Mouse (Mus musculus) cerebellum, adult 18-20 months (tissue): Measurements from ENCODE around the gene Gm20671.
"Not testable (repeated sequence)": the region's sequence is repeated elsewhere in the genome, so short reads cannot be mapped to it uniquely, and the experiment has no call there.

Source experiments
- DNase-seq, 2 experiments: peaks; one replicate each; pipeline ENCODE4 v3.0.0; 2021

Gene Gm20671

GRCm38 (mm10) chr5:32728300-32728699 is 98.6 kb downstream of the Gm20671 start:
- no peak for DNase-seq

DNA sequence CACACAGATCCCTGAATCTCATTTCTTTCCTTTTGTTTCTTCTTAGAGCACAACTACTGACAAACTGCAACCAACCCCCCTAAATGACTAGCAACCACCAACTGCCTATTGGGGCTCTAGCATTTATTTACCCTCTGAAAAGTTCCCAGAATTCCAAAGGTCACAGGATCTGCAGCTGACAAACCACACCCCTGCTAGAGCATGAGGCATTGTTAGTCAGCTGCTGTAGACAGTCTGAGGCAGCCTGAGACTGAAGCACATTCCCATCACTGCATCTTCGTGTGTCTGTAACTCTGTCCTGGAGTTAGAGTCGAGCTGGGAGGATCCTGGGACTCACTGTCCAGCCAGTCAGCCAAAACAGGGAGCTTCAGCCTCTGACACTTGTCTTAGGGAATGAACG is 101.5 kb downstream of the Gm20671 start:
- DNase-seq = not testable (repeated sequence)

DNA sequence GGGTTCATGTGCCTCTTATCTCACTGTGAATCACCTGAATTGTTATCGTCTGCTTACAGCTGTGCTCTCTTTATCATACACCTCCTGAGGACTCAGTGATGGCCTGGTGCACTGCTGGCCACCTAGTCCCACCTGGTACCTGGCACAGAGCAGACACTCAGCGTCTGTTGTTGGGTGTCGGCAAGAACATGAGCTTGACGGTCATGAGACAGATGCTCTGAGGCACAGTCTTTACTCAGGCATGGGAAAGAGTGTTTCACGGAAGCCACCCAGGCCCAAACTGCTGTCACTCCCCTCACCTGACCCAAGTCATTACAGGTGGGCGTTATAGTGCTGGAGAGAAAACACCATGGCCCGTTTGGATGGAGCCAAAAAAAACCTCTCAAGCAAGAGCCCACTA is 102.9 kb downstream of the Gm20671 start:
- no peak for DNase-seq

GRCm38 (mm10) chr5:32722711-32723110 is 104.2 kb downstream of the Gm20671 start:
- DNase-seq = not testable (repeated sequence)

DNA sequence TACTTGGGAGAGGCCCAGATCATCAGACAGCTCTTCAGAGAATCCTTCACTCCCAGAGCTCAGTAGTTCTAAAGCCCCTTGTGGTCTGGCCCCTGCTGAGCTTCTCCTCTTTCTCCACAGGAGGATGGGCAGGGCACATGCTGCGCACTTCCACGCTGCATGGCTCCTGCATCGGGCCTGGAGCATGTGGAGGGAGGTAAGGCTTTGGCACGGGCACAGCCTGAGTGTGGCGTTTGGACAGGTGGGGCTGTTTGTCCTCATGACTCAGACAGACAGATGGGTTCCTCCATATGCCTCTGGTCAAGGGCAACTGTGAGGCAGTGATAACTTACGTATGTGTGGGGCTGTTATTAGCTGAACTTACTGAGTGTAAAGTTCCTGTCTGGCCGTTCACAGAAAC is 104.6 kb downstream of the Gm20671 start:
- DNase-seq = no peak

GRCm38 (mm10) chr5:32721316-32721715 is 105.6 kb downstream of the Gm20671 start:
- no peak for DNase-seq

DNA sequence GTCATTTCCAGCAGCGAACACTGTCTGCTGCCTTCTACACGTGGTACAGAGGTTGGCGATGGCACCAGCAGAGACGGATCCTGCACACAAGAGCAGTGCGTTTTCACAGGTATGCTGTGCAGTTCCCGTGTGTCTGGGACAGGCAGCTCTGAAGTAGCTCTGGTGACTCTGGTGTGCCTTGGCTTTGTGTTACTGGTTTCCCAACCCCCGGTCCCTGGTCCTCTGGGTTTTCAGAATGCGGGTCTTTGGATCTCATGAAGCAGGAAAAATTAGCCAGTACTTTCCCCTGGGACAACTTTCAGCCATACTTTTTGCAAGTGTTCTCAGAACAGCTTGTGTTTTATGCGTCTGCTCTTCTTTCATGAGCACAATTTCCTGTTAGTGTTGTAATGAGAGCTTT is 106.5 kb downstream of the Gm20671 start:
- no peak for DNase-seq

DNA sequence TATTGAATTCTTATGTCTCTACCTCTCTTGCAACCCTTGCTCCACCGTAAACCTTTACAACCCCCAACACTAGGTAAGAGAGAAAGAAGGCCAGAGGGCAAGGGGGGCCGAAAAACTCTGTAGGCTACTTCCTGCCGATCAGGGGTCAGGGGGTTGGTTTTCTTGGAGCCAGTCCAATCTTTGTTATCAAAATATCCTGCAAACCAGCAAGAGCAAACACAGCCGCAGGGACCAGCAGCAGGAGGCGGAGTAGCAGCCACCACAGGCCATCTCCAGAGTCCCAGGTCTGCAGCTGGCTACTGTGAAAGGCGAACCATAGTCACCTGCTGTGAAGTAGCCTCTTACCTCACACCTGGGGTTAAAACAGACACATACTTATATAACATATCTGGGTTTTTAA is 108.0 kb downstream of the Gm20671 start:
- DNase-seq = no peak

DNA sequence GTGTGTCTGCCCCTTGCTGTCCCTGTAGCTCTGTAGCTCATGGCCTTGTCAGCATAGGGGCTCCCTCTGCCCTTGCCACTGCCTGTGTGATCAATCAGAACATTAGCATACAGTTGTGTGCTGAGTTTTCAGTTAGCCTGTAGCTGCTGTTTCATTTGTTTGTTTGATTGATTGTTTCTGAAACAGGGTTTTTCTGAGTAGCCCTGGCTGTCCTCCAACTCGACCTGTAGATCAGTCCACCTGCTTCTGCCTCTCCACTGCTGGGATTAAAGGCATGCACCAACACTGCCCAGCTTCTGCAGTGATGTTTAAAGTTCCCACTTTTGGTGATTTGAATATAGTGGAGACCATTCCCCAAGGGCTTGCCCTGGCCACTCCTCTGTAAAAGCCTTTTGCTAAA is 109.2 kb downstream of the Gm20671 start:
- no peak for DNase-seq

GRCm38 (mm10) chr5:32713703-32714467 is 113.0 kb downstream of the Gm20671 start:
- peak; percentile 91 to 93 for DNase-seq

DNA sequence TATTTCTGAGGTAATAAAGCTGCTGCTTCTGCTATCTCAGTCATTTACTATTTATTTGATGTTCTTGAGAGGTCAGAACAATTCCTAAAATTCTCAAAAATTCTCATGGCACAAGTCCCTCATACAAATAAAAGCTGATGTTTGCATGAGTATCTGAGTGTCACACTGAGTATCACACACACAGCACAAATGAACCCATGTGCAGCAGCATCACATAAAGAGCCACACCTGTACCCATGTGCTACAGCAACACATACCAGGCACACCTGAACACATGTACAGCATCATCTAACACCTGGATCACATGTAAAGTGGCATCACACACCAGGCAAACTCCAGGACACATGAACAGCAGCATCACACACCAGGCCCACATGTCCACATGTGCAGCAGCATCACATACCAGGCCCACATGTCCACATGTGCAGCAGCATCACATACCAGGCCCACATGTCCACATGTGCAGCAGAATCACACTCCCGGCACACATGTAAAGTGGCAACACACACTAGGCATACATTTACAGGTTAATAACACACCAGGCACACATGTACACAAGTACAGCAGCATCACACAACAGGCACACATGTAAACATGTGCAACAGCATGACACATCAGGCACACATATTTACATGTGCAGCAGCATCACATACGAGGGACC is 113.7 kb downstream of the Gm20671 start:
- no peak for DNase-seq

DNA sequence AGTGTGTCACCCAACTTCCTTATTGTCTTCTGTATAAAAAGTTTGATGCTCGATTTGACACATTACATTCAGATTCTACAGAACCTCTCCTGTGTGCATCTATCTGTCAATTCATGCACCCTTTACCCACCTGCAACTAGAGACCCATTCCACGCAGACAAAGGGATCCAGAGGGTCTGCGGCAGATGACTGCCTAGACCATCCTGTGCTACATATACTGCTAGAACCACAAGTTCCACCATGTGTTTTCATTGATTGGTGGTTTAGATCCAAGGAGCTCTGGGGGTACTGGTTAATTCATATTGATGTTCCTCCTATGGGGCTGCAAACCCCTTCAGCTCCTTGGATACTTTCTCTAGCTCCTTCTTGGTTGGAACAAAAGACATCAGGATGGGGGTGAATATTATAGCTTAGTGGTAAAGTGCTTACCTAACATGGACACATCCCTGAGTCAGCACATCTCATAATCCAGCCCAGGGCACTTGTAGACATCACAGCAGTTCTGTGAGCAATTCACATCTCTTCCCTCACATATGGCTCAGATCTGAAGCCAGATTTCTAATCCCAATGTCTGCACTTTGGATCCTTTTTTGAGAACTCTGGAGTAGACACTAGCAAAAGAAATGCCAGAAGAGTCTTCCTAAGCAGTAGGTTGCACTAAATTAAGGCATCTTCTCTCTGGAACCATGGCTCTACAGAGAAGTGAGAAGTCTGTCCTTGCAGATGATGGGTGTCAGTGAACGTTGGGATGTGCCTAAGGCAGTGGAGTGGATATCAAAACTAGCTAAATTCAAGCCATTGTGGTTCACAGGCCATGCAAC is 114.5 kb downstream of the Gm20671 start:
- DNase-seq = no peak

DNA sequence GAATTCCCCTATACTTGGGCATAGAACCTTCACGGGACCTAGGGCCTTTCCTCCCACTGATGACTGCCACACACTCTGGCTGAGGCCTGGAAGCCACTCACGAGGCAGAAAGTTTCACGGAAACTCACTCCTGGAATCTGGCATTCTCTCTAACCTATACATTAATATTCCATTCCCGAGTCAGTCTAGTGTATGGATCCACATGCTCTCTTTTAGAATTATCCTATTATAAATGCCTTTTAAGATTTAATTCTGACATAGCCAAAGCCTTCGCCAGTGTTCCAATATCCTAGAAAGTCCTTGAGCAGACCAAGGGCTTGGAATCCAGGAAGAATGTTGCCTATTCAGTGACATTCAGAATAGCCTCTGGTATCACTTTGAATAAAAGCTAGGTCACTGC is 115.4 kb downstream of the Gm20671 start:
- DNase-seq = no peak

DNA sequence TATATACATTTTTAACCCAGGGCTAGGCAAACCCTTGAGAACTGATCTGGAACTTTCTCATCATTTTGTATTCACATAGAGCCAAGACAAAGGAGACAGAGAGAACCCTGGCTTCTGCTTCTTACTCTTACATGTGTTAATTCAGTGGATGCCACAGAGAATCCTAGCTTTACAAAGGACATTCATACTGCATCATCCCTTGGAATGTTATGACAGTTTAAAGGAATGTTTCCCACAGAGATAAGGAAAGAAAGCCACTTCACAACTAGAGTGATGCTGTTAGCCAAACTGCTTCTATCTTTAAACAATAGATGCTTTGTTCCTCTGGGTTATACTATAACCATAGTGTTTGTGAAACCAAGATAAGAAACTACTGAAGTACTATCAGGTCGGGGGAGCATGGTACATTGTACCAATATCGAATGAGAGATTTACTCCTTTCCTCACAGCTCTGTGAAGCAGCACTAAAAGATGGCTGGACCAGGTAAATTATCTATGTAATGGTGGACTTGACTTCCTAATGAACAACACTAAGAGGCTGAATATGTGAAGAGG is 120.6 kb downstream of the Gm20671 start:
- DNase-seq = no peak

DNA sequence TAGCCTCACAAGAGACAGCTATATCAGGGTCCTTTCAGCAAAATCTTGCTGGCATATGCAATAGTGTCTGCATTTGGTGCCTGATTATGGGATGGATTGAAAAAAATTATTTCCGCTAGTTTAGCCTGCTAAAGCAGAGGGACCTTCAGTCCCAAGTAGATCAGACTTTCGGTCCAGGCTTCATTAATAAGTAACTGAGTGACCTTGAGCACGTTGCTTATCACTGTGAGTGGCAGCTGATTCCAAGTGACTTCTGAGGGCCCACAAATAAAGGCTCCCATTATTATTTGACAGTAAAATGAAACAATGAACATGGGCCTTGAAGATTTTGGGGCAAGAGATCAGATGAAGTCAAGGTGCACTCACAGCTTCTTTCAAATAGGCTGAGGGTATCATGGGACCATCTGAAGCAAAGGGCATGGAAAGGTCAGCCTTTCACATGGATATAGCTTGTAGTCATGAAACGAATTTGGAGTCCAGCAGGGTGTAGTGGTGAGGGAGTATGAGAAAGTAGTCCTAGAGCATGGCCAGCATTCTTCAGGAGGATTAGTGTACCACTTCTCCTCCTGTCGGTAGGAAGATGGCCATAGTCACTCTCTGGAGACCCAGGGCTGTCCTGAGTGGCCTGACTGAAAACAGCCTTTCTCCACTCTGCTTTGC is 129.6 kb downstream of the Gm20671 start:
- DNase-seq = no peak

- no peak for DNase-seq
These were observed 133.5 kb downstream of the Gm20671 start for GRCm38 (mm10) chr5:32693411-32693810.
